Mouse (Mus musculus) heart, embryonic 10.5 days (tissue): ENCODE measurements at regions not wholly inside any gene's neighbourhood (a gene's known extent, or its start where the extent isn't known, plus 50 kb on each side); places are given as distances from the start of the nearest gene placed in this dataset.
A peak's percentile ranks its signal among the peaks of the same experiment; 100 is the strongest.

ENCODE experiments used
- DNase-seq: peaks from one replicate; pipeline ENCODE4 v3.0.0-alpha.2; 2017; ENCODE audit warnings: low spot score
- H3K27ac ChIP-seq: fragments of 300-500 bp; sonication (generic); 2 replicates; pipeline ENCODE4 v1.5.1; 2016; ENCODE audit warnings: mild to moderate bottlenecking
- H3K27me3 ChIP-seq: fragments of 300-500 bp; sonication (generic); 2 replicates; pipeline ENCODE4 v1.6.1; 2016; ENCODE audit warnings: mild to moderate bottlenecking; ENCODE audit not compliant: poor library complexity, insufficient read depth, severe bottlenecking
- H3K36me3 ChIP-seq: fragments of 300-500 bp; sonication (generic); 2 replicates; pipeline ENCODE4 v1.6.1; 2016; ENCODE audit warnings: mild to moderate bottlenecking, moderate library complexity
- H3K4me1 ChIP-seq: fragments of 300-500 bp; sonication (generic); 2 replicates; pipeline ENCODE4 v1.6.1; 2016; ENCODE audit warnings: mild to moderate bottlenecking
- H3K4me3 ChIP-seq: fragments of 300-500 bp; sonication (generic); 2 replicates; pipeline ENCODE4 v1.5.1; 2016; ENCODE audit warnings: mild to moderate bottlenecking, moderate library complexity
- H3K9me3 ChIP-seq: fragments of 300-500 bp; sonication (generic); 2 replicates; pipeline ENCODE4 v1.6.1; 2016; ENCODE audit warnings: mild to moderate bottlenecking, moderate library complexity
- WGBS: fragments of 180-500 bp; shearing (Covaris S2); methylation state at CpG from one replicate; pipeline ENCODE4 v1.1.7; 2016; 5-methylcytosine and 5-hydroxymethylcytosine counted together

- no peaks in the 10 kb centered on the region for H3K4me1 ChIP-seq
- no peak for DNase-seq
- no peaks in the 10 kb centered on the region for H3K9me3 ChIP-seq
- H3K27ac ChIP-seq: no peak overlapping the region
- H3K4me3 ChIP-seq: no peak overlapping the region
- H3K36me3 ChIP-seq: no peaks in the 10 kb centered on the region
- WGBS: 90% methylated on average over 9 of the region's 9 CpGs
- H3K27me3 ChIP-seq: no peaks in the 10 kb centered on the region
These were observed 551.5 kb downstream of the Nfib start for GRCm38 (mm10) chr4:82154021-82154555.

- H3K27me3 ChIP-seq: no peaks in the 10 kb centered on the region
- WGBS: 67% methylated on average over 5 of the region's 5 CpGs
- DNase-seq: no peak
- H3K36me3 ChIP-seq: no peaks in the 10 kb centered on the region
- H3K4me1 ChIP-seq: peaks cover 4% of the 10 kb centered on the region
- H3K4me3 ChIP-seq: no peak overlapping the region
- no peaks in the 10 kb centered on the region for H3K9me3 ChIP-seq
- no peak overlapping the region for H3K27ac ChIP-seq
These were observed 551.9 kb downstream of the Nfib start for GRCm38 (mm10) chr4:82153604-82154003.

- peaks cover 11% of the 10 kb centered on the region for H3K4me1 ChIP-seq
- no peak overlapping the region for H3K4me3 ChIP-seq
- no peaks in the 10 kb centered on the region for H3K9me3 ChIP-seq
- H3K27ac ChIP-seq: no peak overlapping the region
- H3K36me3 ChIP-seq: no peaks in the 10 kb centered on the region
- WGBS: 83% methylated on average over 1 of the region's 1 CpGs
- DNase-seq: no peak
- no peaks in the 10 kb centered on the region for H3K27me3 ChIP-seq
These were observed 555.6 kb downstream of the Nfib start for GRCm38 (mm10) chr4:82149957-82150356.

- no peaks in the 10 kb centered on the region for H3K27me3 ChIP-seq
- no peaks in the 10 kb centered on the region for H3K9me3 ChIP-seq
- H3K4me1 ChIP-seq: peaks cover 11% of the 10 kb centered on the region
- H3K36me3 ChIP-seq: no peaks in the 10 kb centered on the region
- WGBS: 28% methylated on average over 6 of the region's 6 CpGs
- H3K4me3 ChIP-seq: no peak overlapping the region
- no peak for DNase-seq
- H3K27ac ChIP-seq: 0 out of 2 replicates have a peak overlapping the region, but pooled peaks have one; percentile 62
These were observed 557.2 kb downstream of the Nfib start for GRCm38 (mm10) chr4:82148129-82149064.

GRCm38 (mm10) chr4:82142391-82142790 is 563.2 kb downstream of the Nfib start:
- 80% methylated on average over 3 of the region's 3 CpGs for WGBS
- no peaks in the 10 kb centered on the region for H3K36me3 ChIP-seq
- H3K27me3 ChIP-seq: no peaks in the 10 kb centered on the region
- H3K27ac ChIP-seq: no peak overlapping the region
- H3K4me1 ChIP-seq: no peaks in the 10 kb centered on the region
- no peak for DNase-seq
- H3K4me3 ChIP-seq: no peak overlapping the region
- H3K9me3 ChIP-seq: no peaks in the 10 kb centered on the region

GRCm38 (mm10) chr4:82139806-82140205 is 565.7 kb downstream of the Nfib start:
- Histone ChIP-seq H3K4me1 (no peaks in the 10 kb centered on the region), H3K27me3 (no peaks in the 10 kb centered on the region), H3K27ac (no peak overlapping the region), H3K9me3 (no peaks in the 10 kb centered on the region), H3K4me3 (no peak overlapping the region), H3K36me3 (no peaks in the 10 kb centered on the region)
- DNase-seq: no peak
- 93% methylated on average over 6 of the region's 6 CpGs for WGBS

- Histone ChIP-seq H3K27me3 (no peaks in the 10 kb centered on the region), H3K36me3 (no peaks in the 10 kb centered on the region), H3K4me3 (no peak overlapping the region), H3K27ac (no peak overlapping the region), H3K4me1 (peaks cover 1% of the 10 kb centered on the region; the same call in 1 of the 2 replicates), H3K9me3 (no peaks in the 10 kb centered on the region)
- WGBS: 92% methylated on average over 1 of the region's 1 CpGs
- no peak for DNase-seq
These were observed 566.5 kb downstream of the Nfib start for GRCm38 (mm10) chr4:82139016-82139415.

- Histone ChIP-seq H3K36me3 (no peaks in the 10 kb centered on the region), H3K9me3 (no peaks in the 10 kb centered on the region), H3K4me1 (peaks cover 16% of the 10 kb centered on the region; the same call in 1 of the 2 replicates), H3K27ac (peak overlapping the region; percentile 88), H3K4me3 (no peak overlapping the region), H3K27me3 (no peaks in the 10 kb centered on the region)
- WGBS: 26% methylated on average over 3 of the region's 3 CpGs
- peak; percentile 85 for DNase-seq
These were observed 572.7 kb downstream of the Nfib start for GRCm38 (mm10) chr4:82132851-82133250.

GRCm38 (mm10) chr4:82132326-82132725 is 573.2 kb downstream of the Nfib start:
- WGBS: 78% methylated on average over 4 of the region's 4 CpGs
- peaks cover 16% of the 10 kb centered on the region; the same call in 1 of the 2 replicates for H3K4me1 ChIP-seq
- H3K36me3 ChIP-seq: no peaks in the 10 kb centered on the region
- DNase-seq: no peak
- no peaks in the 10 kb centered on the region for H3K27me3 ChIP-seq
- no peak overlapping the region for H3K4me3 ChIP-seq
- peak overlapping the region; percentile 88 for H3K27ac ChIP-seq
- no peaks in the 10 kb centered on the region for H3K9me3 ChIP-seq

- no peak overlapping the region for H3K27ac ChIP-seq
- peaks cover 16% of the 10 kb centered on the region; the same call in 1 of the 2 replicates for H3K4me1 ChIP-seq
- no peaks in the 10 kb centered on the region for H3K36me3 ChIP-seq
- no peak overlapping the region for H3K4me3 ChIP-seq
- no peaks in the 10 kb centered on the region for H3K27me3 ChIP-seq
- no peaks in the 10 kb centered on the region for H3K9me3 ChIP-seq
- no peak for DNase-seq
- WGBS: 58% methylated on average over 1 of the region's 1 CpGs
These were observed 576.1 kb downstream of the Nfib start for GRCm38 (mm10) chr4:82129471-82129870.

- no peak overlapping the region for H3K4me3 ChIP-seq
- 74% methylated on average over 5 of the region's 5 CpGs for WGBS
- H3K36me3 ChIP-seq: no peaks in the 10 kb centered on the region
- H3K9me3 ChIP-seq: no peaks in the 10 kb centered on the region
- no peaks in the 10 kb centered on the region; the same call in 1 of the 2 replicates for H3K4me1 ChIP-seq
- no peak overlapping the region for H3K27ac ChIP-seq
- no peak for DNase-seq
- H3K27me3 ChIP-seq: no peaks in the 10 kb centered on the region
These were observed 581.8 kb downstream of the Nfib start for GRCm38 (mm10) chr4:82123733-82124132.

- 84% methylated on average over 1 of the region's 1 CpGs for WGBS
- H3K4me3 ChIP-seq: no peak overlapping the region
- H3K36me3 ChIP-seq: no peaks in the 10 kb centered on the region
- DNase-seq: no peak
- H3K4me1 ChIP-seq: no peaks in the 10 kb centered on the region; the same call in 1 of the 2 replicates
- no peaks in the 10 kb centered on the region for H3K27me3 ChIP-seq
- H3K9me3 ChIP-seq: no peaks in the 10 kb centered on the region
- H3K27ac ChIP-seq: no peak overlapping the region
These were observed 582.4 kb downstream of the Nfib start for GRCm38 (mm10) chr4:82123101-82123500.

GRCm38 (mm10) chr4:82120796-82121195 is 584.8 kb downstream of the Nfib start:
- Histone ChIP-seq H3K36me3 (no peaks in the 10 kb centered on the region), H3K27ac (no peak overlapping the region), H3K4me3 (no peak overlapping the region), H3K27me3 (no peaks in the 10 kb centered on the region), H3K9me3 (no peaks in the 10 kb centered on the region), H3K4me1 (no peaks in the 10 kb centered on the region; the same call in 1 of the 2 replicates)
- WGBS: 70% methylated on average over 4 of the region's 4 CpGs
- no peak for DNase-seq
